Mouse (Mus musculus): ENCODE results near the gene Clip4. TPM values are rescaled to one million over a fixed set of nuclear protein-coding genes. Genes with fewer than 3 reads are reported as not detected.

Gene Clip4
- polyA plus RNA-seq, 1 experiment from 2014 or later = 1.9 TPM

DNA sequence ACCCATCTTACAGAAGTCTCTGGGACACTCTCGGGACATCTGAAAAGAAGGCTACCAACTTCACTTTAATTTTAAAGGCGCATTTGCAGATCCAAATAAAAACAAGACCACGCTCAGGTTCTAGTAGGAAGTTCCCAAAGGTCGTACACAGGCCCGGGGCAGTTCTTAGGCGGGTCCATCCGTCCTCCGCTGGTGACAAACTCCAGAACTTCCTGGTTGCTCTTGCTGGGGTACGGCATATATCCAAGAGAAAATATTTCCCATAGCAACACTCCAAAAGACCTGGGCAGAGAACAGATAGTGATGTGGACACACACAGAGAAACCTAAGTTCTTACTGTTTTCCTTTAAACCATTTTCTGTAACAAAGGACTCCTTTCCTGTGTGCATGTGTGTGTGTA, 106.5 kb downstream of the Clip4 start:
- no peak overlapping the region for H3K4me2 ChIP-seq (ENCODE audit: low read depth, low read length)
- ATAC-seq = no peak
- H3K4me3 ChIP-seq (ENCODE audit: low read length) = no peak overlapping the region
- 0 out of 2 replicates have a peak, but pooled peaks cover 1% of the 10 kb centered on the region for H3K4me1 ChIP-seq (ENCODE audit: control insufficient read depth, insufficient read depth, low read length)
- H3K27me3 ChIP-seq (replicated peaks; ENCODE audit: control insufficient read depth, insufficient read depth, low read length) = no peaks in the 10 kb centered on the region
- H3K36me3 ChIP-seq (ENCODE audit: control insufficient read depth, insufficient read depth, low read length) = no peaks in the 10 kb centered on the region
- H3K9me3 ChIP-seq (ENCODE audit: control insufficient read depth, low read length) = no peaks in the 10 kb centered on the region
- no peak overlapping the region for H3K9ac ChIP-seq (ENCODE audit: low read depth, low read length)
- 66% methylated on average over 9 of the region's 9 CpGs for WGBS
- H3K27ac ChIP-seq (ENCODE audit: low read length) = no peak overlapping the region

DNA sequence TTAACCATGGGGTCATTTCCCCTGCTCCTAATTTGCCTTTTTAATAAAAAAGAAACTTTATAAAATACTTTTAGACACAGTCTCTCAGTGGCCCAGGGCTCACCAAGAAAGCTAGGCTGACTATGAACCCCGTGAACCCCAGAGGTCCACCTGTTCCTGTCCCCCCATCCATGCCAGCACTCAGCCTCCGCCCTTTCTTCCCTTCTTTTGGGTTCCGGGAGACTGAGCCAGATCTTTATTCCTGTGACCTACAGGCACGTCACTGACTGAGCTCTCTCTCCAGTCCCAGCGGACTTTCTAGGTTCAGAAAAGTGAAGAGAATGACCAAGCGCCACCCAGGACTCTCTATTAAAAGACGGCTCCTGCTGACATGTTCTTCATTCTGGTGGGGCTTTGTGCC, 107.2 kb downstream of the Clip4 start:
- no peak overlapping the region for H3K4me3 ChIP-seq (ENCODE audit: low read length)
- no peak overlapping the region for H3K27ac ChIP-seq (ENCODE audit: low read length)
- H3K9me3 ChIP-seq (ENCODE audit: control insufficient read depth, low read length) = no peaks in the 10 kb centered on the region
- no peak overlapping the region for H3K9ac ChIP-seq (ENCODE audit: low read depth, low read length)
- ATAC-seq = no peak
- H3K27me3 ChIP-seq (replicated peaks; ENCODE audit: control insufficient read depth, insufficient read depth, low read length) = no peaks in the 10 kb centered on the region
- 77% methylated on average over 7 of the region's 7 CpGs for WGBS
- no peak overlapping the region for H3K4me2 ChIP-seq (ENCODE audit: low read depth, low read length)
- H3K36me3 ChIP-seq (ENCODE audit: control insufficient read depth, insufficient read depth, low read length) = no peaks in the 10 kb centered on the region
- H3K4me1 ChIP-seq (ENCODE audit: control insufficient read depth, insufficient read depth, low read length) = no peaks in the 10 kb centered on the region

DNA sequence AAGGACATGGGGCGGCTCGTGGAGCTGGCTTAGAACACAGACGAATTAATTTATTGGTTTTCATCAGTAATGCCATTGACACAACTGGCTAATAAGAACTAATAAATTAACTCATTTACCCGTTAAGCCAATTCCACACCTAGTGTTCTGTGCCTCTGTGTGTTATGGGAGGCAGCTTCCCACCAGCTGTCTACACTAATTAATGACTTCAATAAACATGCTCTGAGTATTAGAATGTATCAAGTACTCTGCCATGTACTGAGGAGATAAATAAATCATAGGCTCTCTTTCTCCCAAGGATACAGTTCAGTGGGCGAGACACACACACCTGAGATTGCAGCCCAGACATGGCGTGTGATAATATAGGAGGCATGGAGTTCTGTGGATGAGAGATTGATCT, 113.1 kb downstream of the Clip4 start:
- no peak overlapping the region for H3K4me3 ChIP-seq (ENCODE audit: low read length)
- no peaks in the 10 kb centered on the region for H3K9me3 ChIP-seq (ENCODE audit: control insufficient read depth, low read length)
- ATAC-seq = no peak
- 73% methylated on average over 6 of the region's 6 CpGs for WGBS
- H3K4me2 ChIP-seq (ENCODE audit: low read depth, low read length) = no peak overlapping the region
- no peak overlapping the region for H3K27ac ChIP-seq (ENCODE audit: low read length)
- no peaks in the 10 kb centered on the region for H3K27me3 ChIP-seq (replicated peaks; ENCODE audit: control insufficient read depth, insufficient read depth, low read length)
- no peak overlapping the region for H3K9ac ChIP-seq (ENCODE audit: low read depth, low read length)
- H3K4me1 ChIP-seq (ENCODE audit: control insufficient read depth, insufficient read depth, low read length) = no peaks in the 10 kb centered on the region
- no peaks in the 10 kb centered on the region for H3K36me3 ChIP-seq (ENCODE audit: control insufficient read depth, insufficient read depth, low read length)

DNA sequence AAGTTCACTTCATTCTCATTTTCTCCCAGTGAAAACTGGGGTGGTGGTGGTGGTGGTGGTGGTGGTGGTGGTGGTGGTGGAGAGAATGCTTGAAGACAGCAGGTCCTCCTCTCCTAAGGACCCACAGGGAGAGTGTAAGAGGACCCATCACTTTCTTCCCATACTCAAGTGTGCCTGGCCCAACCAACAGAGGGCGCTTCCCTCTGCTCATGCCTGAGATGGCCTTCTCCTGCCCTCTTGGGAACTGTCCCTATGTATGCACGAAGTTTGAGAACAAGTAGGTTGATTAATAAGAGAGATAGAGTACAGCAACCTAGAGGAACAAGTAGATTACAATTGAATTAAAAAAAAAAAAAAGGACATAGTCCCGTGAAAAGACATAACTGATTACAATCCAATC, 140.8 kb downstream of the Clip4 start:
- Histone ChIP-seq H3K27me3 (replicated peaks; ENCODE audit: control insufficient read depth, insufficient read depth, low read length) (no peaks in the 10 kb centered on the region), H3K9me3 (ENCODE audit: control insufficient read depth, low read length) (no peaks in the 10 kb centered on the region), H3K4me1 (ENCODE audit: control insufficient read depth, insufficient read depth, low read length) (no peaks in the 10 kb centered on the region), H3K4me3 (ENCODE audit: low read length) (no peak overlapping the region), H3K4me2 (ENCODE audit: low read depth, low read length) (no peak overlapping the region), H3K36me3 (ENCODE audit: control insufficient read depth, insufficient read depth, low read length) (no peaks in the 10 kb centered on the region), H3K9ac (ENCODE audit: low read depth, low read length) (no peak overlapping the region), H3K27ac (ENCODE audit: low read length) (no peak overlapping the region)
- ATAC-seq = no peak
- WGBS = 44% methylated on average over 3 of the region's 3 CpGs

DNA sequence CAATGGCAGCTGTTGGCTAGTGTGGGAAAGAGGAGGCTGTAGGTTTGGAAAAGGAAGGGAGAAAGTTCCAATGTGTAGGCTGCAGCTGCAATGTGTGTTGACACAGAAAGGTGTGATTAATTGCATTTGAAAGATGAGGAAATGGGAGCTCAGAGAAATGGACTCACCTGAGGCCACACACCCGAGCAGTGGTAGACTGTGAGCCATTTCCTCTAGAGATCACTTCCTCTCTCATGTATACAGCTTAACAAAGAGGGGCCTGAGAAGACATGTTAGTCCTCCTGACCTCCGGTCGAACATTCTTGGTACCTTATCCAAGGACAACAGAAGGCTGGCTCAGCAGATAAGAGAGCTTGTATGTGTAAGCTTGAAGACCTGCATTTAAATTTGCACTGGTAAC, 144.9 kb downstream of the Clip4 start:
- Histone ChIP-seq H3K36me3 (ENCODE audit: control insufficient read depth, insufficient read depth, low read length) (no peaks in the 10 kb centered on the region), H3K9ac (ENCODE audit: low read depth, low read length) (no peak overlapping the region), H3K27ac (ENCODE audit: low read length) (no peak overlapping the region), H3K4me3 (ENCODE audit: low read length) (no peak overlapping the region), H3K9me3 (ENCODE audit: control insufficient read depth, low read length) (no peaks in the 10 kb centered on the region), H3K4me2 (ENCODE audit: low read depth, low read length) (no peak overlapping the region), H3K4me1 (ENCODE audit: control insufficient read depth, insufficient read depth, low read length) (no peaks in the 10 kb centered on the region), H3K27me3 (replicated peaks; ENCODE audit: control insufficient read depth, insufficient read depth, low read length) (no peaks in the 10 kb centered on the region)
- peak; percentile 72 for ATAC-seq
- 55% methylated on average over 3 of the region's 3 CpGs for WGBS

Other genes with a start within 250 kb of the Clip4 start
- gene Ndc80, start 241.6 kb upstream of the Clip4 start, polyA plus RNA-seq (2015; fragmentation: Nextera tagmentation; extraction: Ambion mirVana) = 30.4 and 33.7 TPM in 2 replicates
- 0.33 and 0.45 TPM in 2 replicates for gene Spdya, start 216.4 kb upstream of the Clip4 start, polyA plus RNA-seq (2015; fragmentation: Nextera tagmentation; extraction: Ambion mirVana)
- 60.0 and 65.2 TPM in 2 replicates for gene Wdr43, start 152.6 kb upstream of the Clip4 start, polyA plus RNA-seq (2015; fragmentation: Nextera tagmentation; extraction: Ambion mirVana)
- gene Togaram2, start 95.2 kb upstream of the Clip4 start, polyA plus RNA-seq (2015; fragmentation: Nextera tagmentation; extraction: Ambion mirVana) = 0.27 and 0.45 TPM in 2 replicates
- not detected in 2 replicates for gene Pcare, start 15.6 kb upstream of the Clip4 start, polyA plus RNA-seq (2015; fragmentation: Nextera tagmentation; extraction: Ambion mirVana)

All from intestine, embryonic 16.5 days (tissue).